Mouse (Mus musculus) kidney, embryonic 14.5 days (tissue): ENCODE measurements at regions not wholly inside any gene's neighbourhood (a gene's known extent, or its start where the extent isn't known, plus 50 kb on each side); places are given as distances from the start of the nearest gene placed in this dataset.

Experiments used
- ATAC-seq: fragments of 200-750 bp; cut with Nextera tagmentation; 2 replicates; pipeline ENCODE4 v1.8.0; 2017; ENCODE audit warnings: moderate number of reproducible peaks, mild to moderate bottlenecking, moderate TSS enrichment, moderate library complexity; ENCODE audit not compliant: low FRiP score, low TSS enrichment
- H3K27ac ChIP-seq: fragments of 300-500 bp; sonication (generic); 2 replicates; pipeline ENCODE4 v1.5.1; 2014; ENCODE audit warnings: low read depth, mild to moderate bottlenecking, low read length, moderate library complexity, mixed read lengths
- H3K27me3 ChIP-seq: fragments of 300-500 bp; sonication (generic); 2 replicates; pipeline ENCODE4 v1.6.1; 2014; ENCODE audit warnings: mild to moderate bottlenecking, low read length; ENCODE audit not compliant: control insufficient read depth, insufficient read depth
- H3K36me3 ChIP-seq: fragments of 300-500 bp; sonication (generic); 2 replicates; pipeline ENCODE4 v1.6.1; 2014; ENCODE audit warnings: low read length, mixed read lengths; ENCODE audit not compliant: control insufficient read depth, insufficient read depth
- H3K4me1 ChIP-seq: fragments of 300-500 bp; sonication (generic); 2 replicates; pipeline ENCODE4 v1.6.1; 2014; ENCODE audit warnings: low read length, mixed read lengths; ENCODE audit not compliant: control insufficient read depth, insufficient read depth
- H3K4me2 ChIP-seq: fragments of 300-500 bp; sonication (generic); replicated peaks from 2 replicates; pipeline ENCODE4 v1.6.1; 2014; ENCODE audit warnings: low read depth, mild to moderate bottlenecking, low read length
- H3K4me3 ChIP-seq: fragments of 300-500 bp; sonication (generic); 2 replicates; pipeline ENCODE4 v1.5.1; 2014; ENCODE audit warnings: mild to moderate bottlenecking, low read length
- H3K9ac ChIP-seq: fragments of 300-500 bp; sonication (generic); 2 replicates; pipeline ENCODE4 v1.6.1; 2014; ENCODE audit warnings: low read depth, mild to moderate bottlenecking, low read length, moderate library complexity
- H3K9me3 ChIP-seq: fragments of 300-500 bp; sonication (generic); 2 replicates; pipeline ENCODE4 v1.6.1; 2016; ENCODE audit warnings: low read length; ENCODE audit not compliant: control insufficient read depth
- WGBS: fragments of 180-500 bp; shearing (Covaris S2); extraction: QIAGEN DNeasy Blood & Tissue Kit; methylation state at CpG from one replicate; pipeline ENCODE4 v1.1.7; 2014; 5-methylcytosine and 5-hydroxymethylcytosine counted together

DNA sequence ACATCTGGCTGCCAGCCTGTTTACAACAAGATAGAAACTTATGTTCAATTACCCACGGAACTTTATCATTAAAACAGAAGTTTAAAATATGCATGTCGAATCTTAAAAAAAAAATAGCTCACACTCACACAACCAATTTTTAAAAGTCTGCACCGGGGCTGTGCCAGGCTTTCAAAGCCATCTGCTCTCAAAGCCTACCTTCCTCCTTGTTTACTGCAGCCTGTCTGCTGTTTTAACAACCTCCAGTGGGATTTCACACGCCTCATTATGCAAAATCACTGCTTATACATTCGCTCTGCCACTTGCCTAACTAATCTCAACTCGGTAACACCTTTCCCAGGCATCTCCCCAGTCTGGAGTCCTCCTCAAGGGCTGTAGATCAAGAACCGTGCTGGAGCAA is 292.6 kb upstream of the Castor2 start:
- no peak overlapping the region for H3K4me2 ChIP-seq
- no peak overlapping the region for H3K9ac ChIP-seq
- no peaks in the 10 kb centered on the region for H3K27me3 ChIP-seq
- no peaks in the 10 kb centered on the region for H3K9me3 ChIP-seq
- no peaks in the 10 kb centered on the region for H3K4me1 ChIP-seq
- H3K36me3 ChIP-seq, result no peaks in the 10 kb centered on the region
- ATAC-seq, result no peak
- H3K27ac ChIP-seq, result no peak overlapping the region
- no peak overlapping the region for H3K4me3 ChIP-seq
- 43% methylated on average over 7 of the region's 7 CpGs for WGBS

DNA sequence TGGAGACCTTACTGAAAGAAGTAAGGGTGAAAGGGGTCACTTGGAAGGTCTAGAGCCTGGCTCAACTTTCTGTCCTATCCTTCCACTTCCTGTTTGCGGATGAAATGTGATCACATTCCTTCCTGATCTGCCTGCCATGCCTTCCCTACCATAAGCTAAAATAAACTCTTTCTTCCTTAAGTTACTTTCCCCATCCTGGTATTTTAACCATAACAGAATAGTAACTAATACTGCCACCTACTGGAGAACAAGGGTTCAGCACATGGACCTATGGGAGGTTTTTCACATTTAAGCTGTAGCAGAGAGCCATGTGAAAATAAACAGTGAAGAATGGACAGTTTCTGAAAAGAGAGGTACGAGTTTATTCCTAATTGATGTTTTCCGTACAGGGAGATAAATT is 297.5 kb upstream of the Castor2 start:
- H3K9me3 ChIP-seq, result no peaks in the 10 kb centered on the region; the same call in 1 of the 2 replicates
- H3K27me3 ChIP-seq, result no peaks in the 10 kb centered on the region
- H3K4me3 ChIP-seq, result no peak overlapping the region
- H3K4me2 ChIP-seq, result no peak overlapping the region
- H3K4me1 ChIP-seq, result no peaks in the 10 kb centered on the region
- 83% methylated on average over 3 of the region's 3 CpGs for WGBS
- H3K27ac ChIP-seq, result no peak overlapping the region
- no peak overlapping the region for H3K9ac ChIP-seq
- no peak for ATAC-seq
- H3K36me3 ChIP-seq, result no peaks in the 10 kb centered on the region

DNA sequence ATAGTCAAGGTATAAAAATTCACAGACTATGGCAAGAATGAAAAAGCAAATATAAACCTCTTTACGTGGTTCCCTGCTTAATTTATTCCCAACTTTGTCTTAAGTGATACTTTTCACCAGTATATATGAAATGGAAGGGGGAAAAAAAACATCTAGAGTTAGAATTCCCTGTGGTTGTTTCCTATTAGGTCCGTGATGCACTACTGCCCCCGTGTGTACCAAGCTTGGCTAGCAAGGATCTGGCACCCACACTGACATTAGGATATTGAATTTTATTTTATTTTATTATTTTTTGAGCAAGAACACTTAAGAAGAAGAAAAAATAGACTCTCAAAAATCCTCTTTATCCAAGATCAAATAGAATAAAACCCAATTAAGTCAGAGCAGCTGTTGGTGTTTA is 303.9 kb upstream of the Castor2 start:
- Histone ChIP-seq H3K4me3 (no peak overlapping the region), H3K9me3 (no peaks in the 10 kb centered on the region; the same call in 1 of the 2 replicates), H3K4me1 (no peaks in the 10 kb centered on the region), H3K27me3 (no peaks in the 10 kb centered on the region), H3K9ac (no peak overlapping the region), H3K4me2 (no peak overlapping the region), H3K36me3 (no peaks in the 10 kb centered on the region), H3K27ac (no peak overlapping the region)
- 32% methylated on average over 3 of the region's 3 CpGs for WGBS
- ATAC-seq, result no peak

DNA sequence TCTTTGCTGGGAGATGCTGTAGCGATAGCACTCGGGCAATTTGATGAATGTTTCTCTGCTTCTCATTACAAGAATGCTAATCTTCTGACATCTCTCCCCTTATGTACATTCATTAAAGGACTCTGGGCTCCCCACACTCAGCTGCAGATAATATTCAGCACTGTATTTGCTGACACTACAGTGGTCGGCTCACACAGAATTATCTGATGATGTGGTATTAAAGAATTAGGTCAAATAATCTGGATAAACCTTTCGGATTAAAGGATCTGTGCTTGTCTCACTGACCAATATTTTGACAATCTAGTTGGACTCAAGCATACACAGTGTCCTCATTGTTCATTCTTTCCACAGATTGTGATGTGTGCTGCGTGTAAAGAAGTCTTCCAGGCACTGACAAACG is 308.8 kb upstream of the Castor2 start:
- no peaks in the 10 kb centered on the region for H3K36me3 ChIP-seq
- no peak overlapping the region for H3K4me2 ChIP-seq
- no peaks in the 10 kb centered on the region for H3K9me3 ChIP-seq
- no peaks in the 10 kb centered on the region for H3K27me3 ChIP-seq
- no peaks in the 10 kb centered on the region for H3K4me1 ChIP-seq
- no peak for ATAC-seq
- WGBS, result 88% methylated on average over 6 of the region's 6 CpGs
- H3K4me3 ChIP-seq, result no peak overlapping the region
- H3K27ac ChIP-seq, result no peak overlapping the region
- no peak overlapping the region for H3K9ac ChIP-seq

DNA sequence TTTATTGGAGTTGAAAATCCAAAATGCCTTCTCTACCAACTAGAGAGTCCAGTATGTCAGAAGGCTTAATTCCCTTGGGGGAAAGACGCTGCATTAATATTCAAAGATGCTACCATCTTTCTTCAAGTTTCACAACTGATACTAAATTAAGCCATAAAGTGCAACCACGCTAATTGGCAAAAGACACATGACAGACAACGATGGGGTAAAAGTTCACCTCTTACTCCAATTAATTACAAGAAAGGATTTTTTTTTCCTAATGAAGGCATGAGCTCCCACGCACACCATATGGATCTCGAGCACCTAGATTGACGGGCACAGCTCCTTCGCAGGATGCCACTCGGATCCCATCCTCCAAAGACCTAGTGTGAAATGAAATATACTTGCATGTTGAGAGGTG is 311.5 kb upstream of the Castor2 start:
- no peak for ATAC-seq
- Histone ChIP-seq H3K27me3 (no peaks in the 10 kb centered on the region), H3K36me3 (no peaks in the 10 kb centered on the region), H3K9me3 (no peaks in the 10 kb centered on the region), H3K4me3 (no peak overlapping the region), H3K9ac (no peak overlapping the region), H3K4me2 (no peak overlapping the region), H3K4me1 (no peaks in the 10 kb centered on the region), H3K27ac (no peak overlapping the region)
- 50% methylated on average over 8 of the region's 8 CpGs for WGBS

DNA sequence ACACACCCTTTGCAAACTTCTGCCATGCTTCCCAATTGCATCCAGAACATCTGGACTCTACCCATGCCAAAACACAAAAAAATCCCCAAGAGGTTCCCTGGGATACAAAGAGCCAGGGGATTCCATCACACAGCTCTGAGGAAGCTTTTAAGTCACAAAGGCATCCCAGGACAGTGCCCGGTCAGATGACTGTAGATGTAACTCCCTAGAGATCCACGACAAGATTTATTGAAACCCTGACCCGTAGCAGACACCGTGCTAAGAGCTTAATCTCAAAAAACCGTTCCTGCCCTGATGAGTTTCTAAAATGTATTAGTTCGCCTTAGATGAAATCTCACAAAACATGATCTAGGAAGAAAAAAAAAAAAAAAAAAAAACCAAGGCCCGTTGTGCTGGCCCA is 312.0 kb upstream of the Castor2 start:
- no peak overlapping the region for H3K4me3 ChIP-seq
- H3K4me2 ChIP-seq, result no peak overlapping the region
- WGBS, result 36% methylated on average over 7 of the region's 7 CpGs
- H3K9me3 ChIP-seq, result no peaks in the 10 kb centered on the region
- no peaks in the 10 kb centered on the region for H3K27me3 ChIP-seq
- H3K4me1 ChIP-seq, result no peaks in the 10 kb centered on the region
- no peak overlapping the region for H3K27ac ChIP-seq
- no peaks in the 10 kb centered on the region for H3K36me3 ChIP-seq
- ATAC-seq, result no peak
- H3K9ac ChIP-seq, result no peak overlapping the region

DNA sequence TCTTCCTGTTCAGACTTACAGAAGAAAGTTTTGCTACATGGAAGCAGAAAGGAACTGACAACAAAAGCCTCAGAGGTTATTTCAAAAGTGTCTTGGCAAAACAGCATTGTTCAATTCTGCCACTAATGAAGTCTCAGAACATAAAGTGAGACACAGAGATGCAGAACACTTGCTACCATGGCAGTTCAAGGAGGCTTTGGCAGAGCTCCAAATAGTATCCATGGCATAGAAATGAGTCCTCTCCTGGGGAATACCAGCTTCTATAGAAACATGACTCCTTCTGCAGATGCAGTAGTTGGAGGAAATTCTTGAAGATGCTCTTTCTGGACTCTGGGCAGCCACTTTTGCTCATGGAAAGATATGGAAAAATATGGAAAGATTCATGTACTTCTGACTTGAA is 322.9 kb upstream of the Castor2 start:
- no peak for ATAC-seq
- Histone ChIP-seq H3K9ac (no peak overlapping the region), H3K4me3 (no peak overlapping the region), H3K4me2 (no peak overlapping the region), H3K36me3 (no peaks in the 10 kb centered on the region), H3K27ac (no peak overlapping the region), H3K9me3 (no peaks in the 10 kb centered on the region), H3K4me1 (no peaks in the 10 kb centered on the region), H3K27me3 (no peaks in the 10 kb centered on the region)

DNA sequence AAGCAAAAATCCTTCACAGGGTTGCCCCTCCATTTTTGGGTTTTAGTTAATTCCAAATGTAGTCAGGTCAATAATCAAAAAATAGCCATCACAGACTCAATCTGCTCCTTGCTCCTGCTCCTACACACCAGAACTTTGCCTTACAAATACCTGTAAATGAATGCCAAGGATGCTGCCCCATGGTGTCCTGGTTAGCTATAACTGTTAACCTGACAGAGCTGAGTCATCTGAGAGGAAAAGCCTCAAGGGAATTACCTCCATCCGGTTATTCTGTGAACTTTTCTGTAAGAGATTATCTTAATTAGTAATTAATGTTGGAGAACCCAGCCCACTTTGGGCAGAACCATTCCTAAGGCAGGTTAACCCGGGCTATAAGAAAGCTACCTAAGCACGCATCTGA is 325.4 kb upstream of the Castor2 start:
- Histone ChIP-seq H3K36me3 (no peaks in the 10 kb centered on the region), H3K4me3 (no peak overlapping the region), H3K27me3 (no peaks in the 10 kb centered on the region), H3K9ac (no peak overlapping the region), H3K4me2 (no peak overlapping the region), H3K27ac (no peak overlapping the region), H3K9me3 (no peaks in the 10 kb centered on the region), H3K4me1 (no peaks in the 10 kb centered on the region)
- no peak for ATAC-seq
- WGBS, result 78% methylated on average over 3 of the region's 3 CpGs

DNA sequence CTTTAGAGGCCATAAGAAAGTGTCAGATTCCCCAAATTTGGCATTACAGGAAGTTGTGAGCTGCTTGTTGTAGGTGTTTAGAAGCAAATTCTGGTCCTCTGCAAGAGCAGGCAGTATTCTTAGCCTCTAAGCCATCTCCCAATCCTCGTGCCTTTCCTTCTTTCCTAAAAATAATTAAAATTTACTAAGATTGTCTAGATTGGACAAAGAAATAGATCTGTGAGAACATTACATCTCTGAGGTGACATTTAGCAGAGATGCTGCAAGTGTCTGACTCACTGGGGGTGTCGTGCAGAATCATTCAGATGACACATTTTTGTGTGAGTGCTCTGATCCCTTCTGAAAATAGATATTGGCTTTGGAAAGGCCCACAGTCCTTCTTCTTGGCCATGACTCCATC is 330.7 kb upstream of the Castor2 start:
- Histone ChIP-seq H3K36me3 (no peaks in the 10 kb centered on the region), H3K27ac (no peak overlapping the region), H3K4me1 (no peaks in the 10 kb centered on the region), H3K9me3 (no peaks in the 10 kb centered on the region), H3K4me3 (no peak overlapping the region), H3K9ac (no peak overlapping the region), H3K27me3 (no peaks in the 10 kb centered on the region), H3K4me2 (no peak overlapping the region)
- 78% methylated on average over 2 of the region's 2 CpGs for WGBS
- ATAC-seq, result no peak

DNA sequence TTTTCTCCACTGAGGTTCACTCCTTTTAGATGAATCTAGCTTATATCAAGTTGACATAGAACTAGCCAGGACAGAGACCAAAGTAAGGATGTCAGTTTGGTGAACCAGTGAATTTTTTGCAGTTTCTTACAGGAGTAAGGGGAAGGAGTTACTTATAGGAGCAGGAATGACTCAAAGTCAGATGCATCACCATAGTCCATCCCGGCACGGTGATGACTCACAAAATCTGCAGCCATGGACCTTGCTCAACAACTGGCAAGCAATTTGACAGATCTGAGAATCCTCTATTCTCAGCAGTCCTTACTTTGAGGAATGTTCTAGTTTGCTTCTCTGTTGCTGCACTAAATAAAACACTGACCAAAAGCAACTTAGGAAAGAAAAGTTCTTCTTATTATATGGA is 341.7 kb upstream of the Castor2 start:
- Histone ChIP-seq H3K27ac (no peak overlapping the region), H3K9ac (no peak overlapping the region), H3K4me1 (no peaks in the 10 kb centered on the region), H3K4me3 (no peak overlapping the region), H3K9me3 (no peaks in the 10 kb centered on the region), H3K27me3 (no peaks in the 10 kb centered on the region), H3K36me3 (no peaks in the 10 kb centered on the region), H3K4me2 (no peak overlapping the region)
- WGBS, result 91% methylated on average over 2 of the region's 2 CpGs
- no peak for ATAC-seq
